Mouse (Mus musculus) lung, postnatal 4 days (tissue): ENCODE measurements around the gene Zfp362.

Experiments
- DNase-seq, 2 experiments: peaks; one replicate each; pipeline ENCODE4 v3.0.0; 2021

Gene Zfp362

GRCm38 (mm10) chr4:128727721-128728430 lies 78.0 kb downstream of the Zfp362 start:
- peak; percentile 64 to 83 for DNase-seq

GRCm38 (mm10) chr4:128727019-128727720 lies 78.7 kb downstream of the Zfp362 start:
- DNase-seq, result peak; percentile 90 to 94

- DNase-seq, result peak; percentile 29 to 53
Observed at GRCm38 (mm10) chr4:128724059-128724458, 81.8 kb downstream of the Zfp362 start.

- no peak for DNase-seq
Observed at GRCm38 (mm10) chr4:128723431-128723830, 82.4 kb downstream of the Zfp362 start.
